Mouse (Mus musculus): ENCODE results near the gene Adam21.
"Not testable (repeated sequence)": the region's sequence is repeated elsewhere in the genome, so short reads cannot be mapped to it uniquely, and the experiment has no call there.

Adam21 gene

DNA sequence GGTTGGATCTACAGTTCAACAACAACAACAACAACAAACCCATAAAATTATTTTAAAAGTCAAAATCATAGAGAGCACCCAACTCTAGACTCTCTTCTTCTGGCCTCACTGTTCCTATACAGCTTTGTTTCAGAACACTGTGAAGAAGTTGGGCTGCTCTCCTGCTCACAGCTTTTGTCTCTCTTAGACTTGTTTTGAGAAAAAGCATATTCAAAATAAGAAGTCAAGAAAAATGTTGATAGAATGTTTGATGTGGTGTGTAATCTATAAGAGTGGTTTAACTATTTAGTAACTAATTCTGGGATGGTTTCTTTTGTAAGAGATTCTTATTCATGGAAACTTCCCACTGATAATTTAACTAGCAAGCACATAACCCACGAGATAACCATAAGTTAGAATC, at the start of gene Adam21:
TSS of gene Adam21 (minus strand) at position 101 of the 400 bp plus-strand sequence.
- no peak for DNase-seq (ENCODE audit: low spot score in 2 of 2)

DNA sequence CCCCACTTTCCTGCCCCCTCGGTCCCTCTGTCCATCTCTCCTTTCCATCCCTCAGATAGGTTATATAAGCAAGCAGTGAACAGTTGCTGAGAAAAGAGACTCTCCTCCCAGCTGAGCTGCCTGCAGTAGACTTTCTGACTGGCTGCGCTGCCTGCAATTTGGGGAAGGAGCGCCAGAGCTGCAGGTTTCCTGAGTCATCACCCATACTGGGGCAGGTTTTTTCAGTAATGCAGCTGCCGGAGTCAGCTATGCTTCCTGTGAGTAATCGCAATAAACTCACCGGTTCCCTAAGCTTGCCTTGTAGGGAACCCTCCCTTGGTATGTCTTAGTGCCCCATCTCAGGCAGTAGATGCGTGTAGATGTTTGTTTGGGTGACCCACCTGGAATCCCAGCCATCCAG, 48.7 kb upstream of the Adam21 start:
- DNase-seq (ENCODE audit: low spot score in 2 of 2), result peak; percentile 46 to 61

DNA sequence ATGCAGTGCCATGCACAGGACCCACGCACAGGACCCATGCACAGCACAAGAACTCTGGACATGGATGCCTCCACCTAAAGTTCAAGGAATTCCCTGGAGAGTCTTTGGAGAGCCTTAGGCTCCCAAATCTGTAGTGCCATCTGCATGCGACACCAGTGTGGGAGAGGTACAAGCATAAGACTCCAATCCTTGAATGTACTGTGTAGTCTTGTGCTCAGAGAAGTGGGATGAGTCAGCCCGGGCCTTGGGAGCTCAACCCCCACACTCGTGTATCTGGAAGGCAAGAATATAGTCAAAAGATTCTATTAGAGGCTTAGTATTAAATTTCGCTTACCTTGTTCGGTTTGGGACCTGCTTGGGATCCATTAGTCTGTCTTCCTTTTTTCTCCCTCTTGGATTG, 47.5 kb upstream of the Adam21 start:
- peak; percentile 31 to 39 for DNase-seq (ENCODE audit: low spot score in 2 of 2)

DNA sequence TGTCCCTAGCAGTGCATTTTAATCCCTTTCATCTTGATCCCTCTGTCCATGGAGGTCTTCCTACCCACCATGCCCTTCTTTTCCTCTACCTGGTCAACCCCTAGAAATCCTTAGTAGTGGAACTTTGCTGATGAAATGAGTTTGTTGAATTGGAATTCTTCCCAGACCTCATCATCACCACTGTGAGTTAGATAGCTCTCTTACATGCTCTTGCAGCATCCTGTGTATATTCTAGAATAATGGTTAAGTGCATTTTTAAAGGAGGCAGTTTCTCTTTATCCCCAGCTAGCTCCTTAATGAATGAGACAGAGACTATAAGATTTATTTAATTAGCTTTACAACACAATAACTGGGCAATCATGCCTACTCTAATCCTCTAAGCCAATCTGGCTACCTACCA, 41.2 kb upstream of the Adam21 start:
- DNase-seq (ENCODE audit: low spot score in 2 of 2), result no peak

DNA sequence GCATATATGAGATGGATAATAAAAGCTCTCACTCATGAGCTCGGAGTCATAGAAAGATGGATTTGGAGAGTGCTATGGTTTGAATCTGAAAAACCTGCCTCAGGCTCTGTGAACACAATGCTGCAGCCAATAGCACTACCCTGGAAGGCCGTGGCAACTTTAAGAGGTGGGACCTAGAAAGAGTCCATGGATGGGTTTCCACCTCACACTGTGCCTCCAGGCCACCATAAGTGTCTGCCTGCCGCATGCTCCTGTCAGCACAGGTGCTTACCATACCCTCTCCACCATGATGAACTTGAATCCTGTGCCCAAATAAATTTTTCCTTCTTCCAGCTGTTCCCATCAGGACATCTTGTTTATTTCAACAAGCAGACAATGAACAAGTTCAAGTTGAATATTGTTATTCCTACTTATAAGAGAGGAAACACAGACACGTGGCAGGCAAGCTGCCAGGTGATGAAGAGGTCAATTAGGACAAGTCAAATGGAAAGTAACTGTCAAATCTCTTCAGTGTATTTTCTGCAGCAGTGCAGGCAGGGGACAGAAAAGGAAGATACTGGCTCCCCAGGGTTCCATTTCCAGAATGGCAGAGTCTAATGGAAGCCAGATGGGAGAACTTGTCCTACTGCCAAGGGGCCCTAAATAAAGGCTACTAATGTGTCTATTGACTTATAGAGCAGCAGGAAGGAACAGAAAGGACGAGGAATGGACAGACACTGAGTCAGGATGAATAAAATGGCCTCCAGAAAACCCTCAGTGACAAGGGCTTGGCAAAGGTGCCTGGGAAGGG, 36.9 kb upstream of the Adam21 start:
- DNase-seq (ENCODE audit: low spot score in 2 of 2), result no peak

DNA sequence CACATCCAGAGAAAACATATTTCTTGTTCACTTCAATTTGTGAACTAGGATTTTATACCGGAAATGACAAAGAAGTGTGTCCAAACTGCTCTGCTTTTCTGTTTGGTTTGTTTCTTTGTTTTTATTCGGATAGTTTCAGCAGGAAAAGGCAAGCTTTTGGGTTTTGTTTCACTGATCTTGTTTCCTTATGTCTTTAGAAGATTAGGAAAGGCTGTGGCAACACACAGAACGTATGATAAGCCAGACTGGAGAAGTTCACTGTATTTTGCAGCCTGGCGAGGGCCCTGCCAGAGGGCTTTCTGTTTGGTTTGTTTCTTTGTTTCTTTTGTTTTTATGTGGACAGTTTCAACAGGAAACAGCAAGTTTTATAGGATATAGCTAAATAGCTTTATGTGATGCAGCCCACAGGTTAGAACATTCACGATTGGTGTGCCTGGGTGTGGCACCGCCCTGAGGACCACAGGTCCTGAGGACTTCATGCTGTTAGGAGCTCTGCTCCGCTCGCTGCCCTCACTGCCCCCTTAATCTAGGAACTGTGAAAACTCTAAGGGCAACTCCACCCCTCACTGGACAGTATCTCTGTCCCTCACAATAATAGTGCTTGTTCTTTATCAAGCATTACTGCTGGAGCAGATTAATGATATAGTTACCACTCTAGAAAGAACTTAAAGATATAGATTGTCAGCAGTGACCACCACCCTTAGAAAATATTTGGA, 28.4 kb upstream of the Adam21 start:
- no peak for DNase-seq (ENCODE audit: low spot score in 2 of 2)

DNA sequence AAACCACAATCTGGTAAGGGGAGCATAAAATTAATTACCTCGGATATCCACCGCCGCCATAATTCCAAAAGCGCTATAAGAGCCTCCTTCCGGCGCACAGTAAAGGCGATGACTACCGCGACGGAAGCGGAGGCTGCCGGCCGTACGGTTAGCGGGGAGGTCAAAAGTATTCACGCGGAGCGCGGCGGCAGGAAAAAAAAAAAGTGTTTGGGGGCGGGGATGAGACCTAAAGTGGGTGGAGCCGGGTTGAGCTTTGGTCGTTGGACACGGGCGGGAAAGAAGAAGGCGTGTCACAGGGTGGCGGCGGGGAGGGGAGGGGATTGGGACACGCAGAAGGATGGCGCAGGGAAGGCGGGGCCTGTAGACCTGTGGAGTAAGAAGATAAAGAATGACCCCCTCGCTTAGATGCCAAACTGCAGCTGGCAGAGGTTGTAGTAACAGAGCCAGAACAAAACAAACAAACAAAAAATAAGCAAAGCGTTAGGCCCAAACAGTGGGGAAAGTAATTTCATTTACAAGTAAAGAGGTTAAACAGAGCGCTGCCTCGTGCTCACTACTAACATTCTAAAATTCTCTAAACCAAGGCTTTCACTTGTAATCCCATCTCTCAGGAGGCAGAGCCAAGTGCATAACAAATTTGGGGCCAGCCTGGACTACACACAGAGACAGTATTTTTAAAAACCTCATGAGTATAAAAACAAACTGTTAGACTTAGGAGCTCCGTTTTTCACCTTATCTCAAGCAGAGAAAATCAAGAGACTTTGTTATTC, 26.8 kb upstream of the Adam21 start, which contains the start of gene Med6:
TSS of gene Med6 (minus strand) at position 107 of the 770 bp plus-strand sequence.
- DNase-seq (ENCODE audit: low spot score in 2 of 2), result peak; percentile 86 to 89

DNA sequence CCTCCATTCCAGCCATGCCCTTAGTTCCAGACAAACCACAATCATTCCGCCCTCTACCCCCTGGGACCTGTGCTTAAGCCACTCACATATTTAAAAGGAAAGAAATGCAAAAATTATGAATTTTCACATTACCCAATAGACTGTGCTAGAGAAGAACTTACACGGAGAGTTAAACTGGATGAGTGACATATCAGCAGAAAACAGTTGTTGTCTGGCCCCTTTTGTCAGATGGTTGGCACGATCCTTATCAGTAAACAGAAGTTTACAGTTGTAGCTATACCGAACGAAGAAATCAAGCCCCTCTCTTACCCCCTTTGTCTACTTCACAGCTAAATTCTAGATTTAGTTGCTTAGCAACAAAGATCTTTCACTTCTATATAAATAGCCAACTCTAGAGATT, 343 bp downstream of the Adam21 start:
- DNase-seq (ENCODE audit: low spot score in 2 of 2), result no peak

DNA sequence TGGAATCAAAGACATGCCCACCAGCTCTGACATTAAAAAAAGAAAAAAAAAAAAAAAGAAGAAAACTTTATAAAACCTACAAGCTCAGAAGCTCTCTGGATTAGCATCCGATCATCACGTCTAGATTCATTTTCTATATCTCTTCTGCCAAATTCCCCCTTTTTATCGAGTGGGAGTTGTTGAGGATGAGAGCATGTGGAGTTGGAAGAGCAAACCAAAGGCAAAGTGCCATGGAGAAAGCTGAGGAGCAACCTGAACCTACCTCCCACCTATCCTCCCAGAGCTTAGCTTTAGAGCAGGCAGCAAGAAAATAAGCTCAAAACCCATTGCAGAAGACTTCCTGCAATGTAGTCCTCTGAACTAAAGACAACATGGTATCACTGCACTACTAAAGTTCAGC, 4.1 kb downstream of the Adam21 start:
- DNase-seq (ENCODE audit: low spot score in 2 of 2), result no peak

DNA sequence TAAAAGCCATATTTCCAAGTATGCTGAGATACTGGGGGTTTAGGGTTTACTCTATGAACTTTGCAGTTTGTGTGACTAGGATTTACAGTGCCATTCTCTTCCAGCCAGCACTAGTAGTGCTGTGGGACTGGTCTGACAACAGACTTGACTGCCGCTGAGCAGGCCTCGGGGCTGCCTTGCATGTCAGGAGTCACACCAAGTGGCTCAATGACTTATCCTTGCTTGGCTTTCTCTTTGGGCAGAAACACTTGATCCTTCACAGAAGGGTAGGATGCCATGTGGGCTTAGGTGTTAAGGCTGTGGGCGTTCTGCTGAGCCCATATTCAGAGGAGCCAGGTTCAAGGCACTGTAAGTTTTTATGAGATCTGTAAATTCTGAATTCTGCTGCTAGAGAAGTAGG, 19.0 kb downstream of the Adam21 start:
- DNase-seq (ENCODE audit: low spot score in 2 of 2), result no peak

DNA sequence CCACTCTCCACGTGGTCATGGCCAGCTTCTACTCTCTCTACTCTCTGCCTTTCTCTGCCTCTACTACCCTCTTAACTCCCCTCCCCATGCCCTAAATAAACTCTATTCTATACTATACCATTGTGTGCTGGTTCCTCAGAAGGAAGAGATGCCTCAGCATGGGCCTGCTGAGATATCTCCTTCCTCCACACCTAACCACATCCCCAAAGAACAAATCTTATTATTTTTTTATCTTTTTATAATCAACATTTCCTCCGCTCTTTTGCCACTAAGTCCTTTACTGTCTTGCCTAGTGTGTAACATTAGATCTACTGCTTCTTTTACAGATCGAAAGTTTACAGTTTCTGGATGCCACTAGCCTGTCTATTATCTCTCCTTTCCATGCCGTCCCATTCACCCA, 21.1 kb downstream of the Adam21 start:
- no peak for DNase-seq (ENCODE audit: low spot score in 2 of 2)

DNA sequence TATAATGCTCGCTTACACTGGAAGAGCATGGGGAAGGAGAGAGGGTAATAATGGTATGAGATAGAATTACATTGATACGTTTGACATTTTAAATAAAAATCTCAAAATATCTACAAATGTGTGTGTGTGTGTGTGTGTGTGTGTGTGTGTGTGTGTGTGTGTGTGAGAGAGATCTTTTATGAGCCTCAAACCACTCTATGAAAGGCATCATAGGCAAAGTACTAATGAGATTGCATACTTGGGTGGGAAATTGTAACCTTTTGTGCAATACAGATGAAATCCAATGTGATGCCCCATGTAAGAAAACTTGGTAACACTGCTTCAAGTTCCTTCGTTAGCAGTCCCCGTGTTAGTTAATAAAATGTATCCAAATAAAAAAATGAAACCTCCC, 35.2 kb downstream of the Adam21 start:
- DNase-seq (ENCODE audit: low spot score in 2 of 2), result no peak

DNA sequence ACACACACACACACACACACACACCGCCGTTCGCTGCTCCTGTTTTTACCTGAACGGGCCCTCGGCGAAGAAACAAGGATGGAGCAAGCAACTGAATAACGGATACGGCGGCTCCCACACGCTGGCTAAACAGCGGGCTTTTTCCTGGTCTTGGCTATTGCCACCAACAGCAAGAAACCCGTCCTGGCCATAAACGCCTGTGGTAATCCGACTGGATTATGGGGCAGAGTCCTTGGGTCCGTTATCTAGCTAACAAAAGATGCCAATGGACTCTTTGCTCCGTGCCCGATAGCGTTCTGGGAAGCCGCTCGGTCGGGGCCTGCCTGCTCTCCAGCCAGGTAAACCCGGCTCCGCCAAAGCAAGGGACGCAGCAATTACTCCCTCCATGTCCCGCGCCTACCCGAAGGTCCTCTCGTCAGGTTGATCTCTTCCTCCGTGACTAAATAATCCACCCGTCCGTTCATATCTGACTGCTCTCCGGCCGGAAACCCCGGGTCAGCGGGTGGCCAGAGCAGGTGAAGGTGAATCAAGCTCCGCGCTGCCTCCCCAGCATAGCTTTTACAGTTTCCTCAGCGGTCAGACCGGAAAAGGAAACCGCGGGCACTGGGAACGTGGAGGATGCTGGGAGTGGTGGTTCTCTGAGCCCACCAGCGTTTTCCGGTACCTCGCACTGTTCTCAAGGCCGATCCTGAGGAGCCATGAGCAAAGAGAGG, 35.8 kb downstream of the Adam21 start, which contains the start of the genes Gm20498 and Synj2bp:
TSS of gene Gm20498 (minus strand) at position 590 of the 713 bp plus-strand sequence.
TSS of gene Synj2bp (minus strand) at position 596 of the 713 bp plus-strand sequence.
- peak; percentile 88 to 93 for DNase-seq (ENCODE audit: low spot score in 2 of 2)

DNA sequence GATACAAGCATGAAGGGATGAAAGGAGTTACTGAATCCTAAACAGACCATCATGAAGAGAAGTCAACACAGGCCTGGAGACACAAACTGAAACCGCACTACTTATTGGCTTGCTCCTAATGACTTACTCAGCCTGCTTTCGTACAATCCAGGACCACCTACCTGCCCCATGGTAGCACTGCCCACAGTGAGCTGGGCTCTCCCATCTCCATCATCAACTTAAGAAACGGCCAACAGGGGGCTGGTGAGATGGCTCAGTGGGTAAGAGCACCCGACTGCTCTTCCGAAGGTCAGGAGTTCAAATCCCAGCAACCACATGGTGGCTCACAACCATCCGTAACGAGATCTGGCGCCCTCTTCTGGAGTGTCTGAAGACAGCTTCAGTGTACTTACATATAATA, 37.7 kb downstream of the Adam21 start:
- DNase-seq (ENCODE audit: low spot score in 2 of 2), result not testable (repeated sequence)

All from right cerebral cortex, adult 2 months (tissue).